Mouse (Mus musculus): ENCODE measurements around the gene Gabarap. TPM values are rescaled to one million over a fixed set of nuclear protein-coding genes. Genes with fewer than 3 reads are reported as not detected.

The Gabarap gene
- polyA plus RNA-seq (2021; fragmentation: Nextera tagmentation), result 359 and 408 TPM in 2 replicates
- long read RNA-seq, experiment 1, transcript Gabarap-201 (4 exons, 1,351 nt), result major isoform, 197 of 226 reads
- long read RNA-seq, experiment 1, partial matches to known transcripts, result 6 of 226 reads
- long read RNA-seq, experiment 1, other reads (novel, unspliced or antisense), result 23 of 226 reads
- long read RNA-seq, experiment 2, transcript Gabarap-201 (4 exons, 1,351 nt), result major isoform, 68 of 71 reads
- long read RNA-seq, experiment 2, partial matches to known transcripts, result 2 of 71 reads
- long read RNA-seq, experiment 2, other reads (novel, unspliced or antisense), result 1 of 71 reads

GRCm38 (mm10) chr11:69990850-69991691 lies at the start of gene Gabarap:
Gene Gabarap (plus strand): TSS chr11:69991143.

GRCm38 (mm10) chr11:69948066-69948762 lies 42.7 kb upstream of the Gabarap start, which contains the start of gene Slc2a4:
Gene Slc2a4 (minus strand): TSS chr11:69948188.

GRCm38 (mm10) chr11:69964650-69965270 lies 26.2 kb upstream of the Gabarap start, which contains the start of gene Cldn7:
Gene Cldn7 (plus strand): TSS chr11:69964779.

GRCm38 (mm10) chr11:69981141-69981762 lies 9.7 kb upstream of the Gabarap start, which contains the start of gene Ctdnep1:
Gene Ctdnep1 (plus strand): TSS chr11:69981156.

GRCm38 (mm10) chr11:69982225-69982624 lies 8.7 kb upstream of the Gabarap start, which contains the start of gene Elp5:
Gene Elp5 (minus strand): TSS chr11:69982517.

GRCm38 (mm10) chr11:69995391-69995960 lies 4.5 kb downstream of the Gabarap start, which contains the start of gene Phf23:
Gene Phf23 (plus strand): TSS chr11:69995777.

GRCm38 (mm10) chr11:70000396-70000898 lies 9.5 kb downstream of the Gabarap start, which contains the start of gene Dvl2:
Gene Dvl2 (plus strand): TSS chr11:70000595.

GRCm38 (mm10) chr11:70014880-70015558 lies 24.1 kb downstream of the Gabarap start, which contains the start of gene Acadvl:
Gene Acadvl (minus strand): TSS chr11:70015411.

GRCm38 (mm10) chr11:70016669-70017068 lies 25.7 kb downstream of the Gabarap start, which contains the start of gene Dlg4:
Gene Dlg4 (plus strand): TSS chr11:70016942.

Small RNAs within 50 kb of the gene (microRNA-seq; reads per million reads assigned to microRNA genes)
- gene Gm44349, result not detected
- 12,002 reads per million, percentile 97 among the genes with 10 or more reads in this experiment for gene Mir324

Other genes with a start within 250 kb of the Gabarap start
- 6.6 and 7.7 TPM in 2 replicates for gene Polr2a, start 232.5 kb upstream of the Gabarap start, polyA plus RNA-seq (2021; fragmentation: Nextera tagmentation)
- gene Slc35g3, start 229.2 kb upstream of the Gabarap start, polyA plus RNA-seq (2021; fragmentation: Nextera tagmentation), result 0.19 TPM in 1 of 2 replicates, not detected in the other
- gene Zbtb4, start 225.2 kb upstream of the Gabarap start, polyA plus RNA-seq (2021; fragmentation: Nextera tagmentation), result 4.4 and 5.5 TPM in 2 replicates
- gene Chrnb1, start 195.2 kb upstream of the Gabarap start, polyA plus RNA-seq (2021; fragmentation: Nextera tagmentation), result 0.25 and 0.46 TPM in 2 replicates
- gene Fgf11, start 189.3 kb upstream of the Gabarap start, polyA plus RNA-seq (2021; fragmentation: Nextera tagmentation), result 3.7 and 3.9 TPM in 2 replicates
- gene Tmem102, start 185.5 kb upstream of the Gabarap start, polyA plus RNA-seq (2021; fragmentation: Nextera tagmentation), result 0.40 and 1.9 TPM in 2 replicates
- not detected in 2 replicates for gene Gm39566, start 175.8 kb upstream of the Gabarap start, polyA plus RNA-seq (2021; fragmentation: Nextera tagmentation)
- gene Spem2, start 172.7 kb upstream of the Gabarap start, polyA plus RNA-seq (2021; fragmentation: Nextera tagmentation), result not detected in 2 replicates
- not detected in 2 replicates for gene Spem1, start 169.0 kb upstream of the Gabarap start, polyA plus RNA-seq (2021; fragmentation: Nextera tagmentation)
- 10.5 and 10.6 TPM in 2 replicates for gene Nlgn2, start 153.4 kb upstream of the Gabarap start, polyA plus RNA-seq (2021; fragmentation: Nextera tagmentation)
- 460 and 516 TPM in 2 replicates for gene Tmem256, start 152.6 kb upstream of the Gabarap start, polyA plus RNA-seq (2021; fragmentation: Nextera tagmentation)
- gene Plscr3, start 144.8 kb upstream of the Gabarap start, polyA plus RNA-seq (2021; fragmentation: Nextera tagmentation), result 5.0 and 5.4 TPM in 2 replicates
- gene Tnk1, start 132.4 kb upstream of the Gabarap start, polyA plus RNA-seq (2021; fragmentation: Nextera tagmentation), result not detected in 2 replicates
- not detected in 2 replicates for gene Tmem95, start 113.1 kb upstream of the Gabarap start, polyA plus RNA-seq (2021; fragmentation: Nextera tagmentation)
- 0.63 and 0.64 TPM in 2 replicates for gene Kctd11, start 109.7 kb upstream of the Gabarap start, polyA plus RNA-seq (2021; fragmentation: Nextera tagmentation)
- gene Acap1, start 95.6 kb upstream of the Gabarap start, polyA plus RNA-seq (2021; fragmentation: Nextera tagmentation), result not detected in 2 replicates
- 0.24 and 0.34 TPM in 2 replicates for gene 2810408A11Rik, start 90.2 kb upstream of the Gabarap start, polyA plus RNA-seq (2021; fragmentation: Nextera tagmentation)
- gene Neurl4, start 90.1 kb upstream of the Gabarap start, polyA plus RNA-seq (2021; fragmentation: Nextera tagmentation), result 9.8 and 12.3 TPM in 2 replicates
- gene Gps2, start 77.3 kb upstream of the Gabarap start, polyA plus RNA-seq (2021; fragmentation: Nextera tagmentation), result 20.7 and 21.7 TPM in 2 replicates
- gene Eif5a, start 69.2 kb upstream of the Gabarap start, polyA plus RNA-seq (2021; fragmentation: Nextera tagmentation), result 766 and 767 TPM in 2 replicates
- 0.35 TPM in 1 of 2 replicates, not detected in the other for gene Ybx2, start 55.3 kb upstream of the Gabarap start, polyA plus RNA-seq (2021; fragmentation: Nextera tagmentation)
- gene Slc2a4, start 43.0 kb upstream of the Gabarap start, polyA plus RNA-seq (2021; fragmentation: Nextera tagmentation), result 0.43 and 0.93 TPM in 2 replicates
- gene Cldn7, start 26.4 kb upstream of the Gabarap start, polyA plus RNA-seq (2021; fragmentation: Nextera tagmentation), result not detected in 2 replicates
- 15.1 and 15.6 TPM in 2 replicates for gene Ctdnep1, start 10.0 kb upstream of the Gabarap start, polyA plus RNA-seq (2021; fragmentation: Nextera tagmentation)
- gene Elp5, start 8.6 kb upstream of the Gabarap start, polyA plus RNA-seq (2021; fragmentation: Nextera tagmentation), result 101 and 106 TPM in 2 replicates
- gene Phf23, start 4.6 kb downstream of the Gabarap start, polyA plus RNA-seq (2021; fragmentation: Nextera tagmentation), result 8.8 and 10.5 TPM in 2 replicates
- 1.4 and 1.7 TPM in 2 replicates for gene Dvl2, start 9.5 kb downstream of the Gabarap start, polyA plus RNA-seq (2021; fragmentation: Nextera tagmentation)
- 61.5 and 64.6 TPM in 2 replicates for gene Acadvl, start 24.3 kb downstream of the Gabarap start, polyA plus RNA-seq (2021; fragmentation: Nextera tagmentation)
- 64.5 and 70.1 TPM in 2 replicates for gene Dlg4, start 25.8 kb downstream of the Gabarap start, polyA plus RNA-seq (2021; fragmentation: Nextera tagmentation)
- 0.48 and 2.2 TPM in 2 replicates for gene Asgr1, start 62.9 kb downstream of the Gabarap start, polyA plus RNA-seq (2021; fragmentation: Nextera tagmentation)
- not detected in 2 replicates for gene Asgr2, start 101.5 kb downstream of the Gabarap start, polyA plus RNA-seq (2021; fragmentation: Nextera tagmentation)
- 0.34 and 0.46 TPM in 2 replicates for gene Mgl2, start 139.2 kb downstream of the Gabarap start, polyA plus RNA-seq (2021; fragmentation: Nextera tagmentation)
- gene Clec10a, start 165.1 kb downstream of the Gabarap start, polyA plus RNA-seq (2021; fragmentation: Nextera tagmentation), result 0.34 and 0.69 TPM in 2 replicates
- 4.8 and 6.3 TPM in 2 replicates for gene Slc16a11, start 221.6 kb downstream of the Gabarap start, polyA plus RNA-seq (2021; fragmentation: Nextera tagmentation)
- 2.4 and 3.5 TPM in 2 replicates for gene Slc16a13, start 229.9 kb downstream of the Gabarap start, polyA plus RNA-seq (2021; fragmentation: Nextera tagmentation)
- 0.25 and 0.31 TPM in 2 replicates for gene Bcl6b, start 238.7 kb downstream of the Gabarap start, polyA plus RNA-seq (2021; fragmentation: Nextera tagmentation)
- gene 0610010K14Rik, start 246.8 kb downstream of the Gabarap start, polyA plus RNA-seq (2021; fragmentation: Nextera tagmentation), result 75.4 and 84.9 TPM in 2 replicates
- 16.6 and 17.2 TPM in 2 replicates for gene Gm21988, start 248.7 kb downstream of the Gabarap start, polyA plus RNA-seq (2021; fragmentation: Nextera tagmentation)
- gene Rnasek, start 248.7 kb downstream of the Gabarap start, polyA plus RNA-seq (2021; fragmentation: Nextera tagmentation), result 921 and 941 TPM in 2 replicates

Measured in layer of hippocampus, adult 6 months (tissue).